Mouse (Mus musculus): Measurements from ENCODE around the gene Lysmd2.
"Not testable (repeated sequence)": the region's sequence is repeated elsewhere in the genome, so short reads cannot be mapped to it uniquely, and the experiment has no call there.

The Lysmd2 gene

GRCm38 (mm10) chr9:75625556-75626307 is at the start of gene Lysmd2:
Gene Lysmd2 (plus strand): TSS chr9:75625741.
- peak; percentile 83 for DNase-seq (ENCODE audit: extremely low read depth, insufficient read length, low spot score)

GRCm38 (mm10) chr9:75579321-75579720 is 46.2 kb upstream of the Lysmd2 start:
- DNase-seq (ENCODE audit: extremely low read depth, insufficient read length, low spot score), result no peak

- no peak for DNase-seq (ENCODE audit: extremely low read depth, insufficient read length, low spot score)
Observed at GRCm38 (mm10) chr9:75581694-75582350, 43.7 kb upstream of the Lysmd2 start.

GRCm38 (mm10) chr9:75589850-75590790 is 35.4 kb upstream of the Lysmd2 start:
- DNase-seq (ENCODE audit: extremely low read depth, insufficient read length, low spot score), result no peak

GRCm38 (mm10) chr9:75593481-75593880 is 32.1 kb upstream of the Lysmd2 start:
- DNase-seq (ENCODE audit: extremely low read depth, insufficient read length, low spot score), result no peak

- DNase-seq (ENCODE audit: extremely low read depth, insufficient read length, low spot score), result no peak
Observed at GRCm38 (mm10) chr9:75597036-75597435, 28.5 kb upstream of the Lysmd2 start.

- no peak for DNase-seq (ENCODE audit: extremely low read depth, insufficient read length, low spot score)
Observed at GRCm38 (mm10) chr9:75597596-75597995, 27.9 kb upstream of the Lysmd2 start.

GRCm38 (mm10) chr9:75599191-75599841 is 26.2 kb upstream of the Lysmd2 start:
- no peak for DNase-seq (ENCODE audit: extremely low read depth, insufficient read length, low spot score)

- DNase-seq (ENCODE audit: extremely low read depth, insufficient read length, low spot score), result no peak
Observed at GRCm38 (mm10) chr9:75600166-75600934, 25.2 kb upstream of the Lysmd2 start.

- DNase-seq (ENCODE audit: extremely low read depth, insufficient read length, low spot score), result no peak
Observed at GRCm38 (mm10) chr9:75601510-75601909, 24.0 kb upstream of the Lysmd2 start.

GRCm38 (mm10) chr9:75607496-75607895 is 18.0 kb upstream of the Lysmd2 start:
- DNase-seq (ENCODE audit: extremely low read depth, insufficient read length, low spot score), result no peak

GRCm38 (mm10) chr9:75609505-75609904 is 16.0 kb upstream of the Lysmd2 start:
- DNase-seq (ENCODE audit: extremely low read depth, insufficient read length, low spot score), result no peak

GRCm38 (mm10) chr9:75609965-75610364 is 15.6 kb upstream of the Lysmd2 start:
- no peak for DNase-seq (ENCODE audit: extremely low read depth, insufficient read length, low spot score)

- no peak for DNase-seq (ENCODE audit: extremely low read depth, insufficient read length, low spot score)
Observed at GRCm38 (mm10) chr9:75610571-75611493, 14.7 kb upstream of the Lysmd2 start, which contains the start of gene Tmod2. Gene Tmod2 (minus strand): TSS chr9:75611325.

GRCm38 (mm10) chr9:75616560-75616959 is 9.0 kb upstream of the Lysmd2 start:
- DNase-seq (ENCODE audit: extremely low read depth, insufficient read length, low spot score), result no peak

GRCm38 (mm10) chr9:75618836-75619400 is 6.6 kb upstream of the Lysmd2 start:
- no peak for DNase-seq (ENCODE audit: extremely low read depth, insufficient read length, low spot score)

GRCm38 (mm10) chr9:75619761-75620160 is 5.8 kb upstream of the Lysmd2 start:
- DNase-seq (ENCODE audit: extremely low read depth, insufficient read length, low spot score), result not testable (repeated sequence)

- no peak for DNase-seq (ENCODE audit: extremely low read depth, insufficient read length, low spot score)
Observed at GRCm38 (mm10) chr9:75621428-75621827, 4.1 kb upstream of the Lysmd2 start.

All from 3134 (cell line).